Mouse (Mus musculus) G1E-ER4 (cell line): Measurements from ENCODE around the gene Slc44a4. TPM values are rescaled to one million over a fixed set of nuclear protein-coding genes. Genes with fewer than 3 reads are reported as not detected.

Experiments
- GATA1 ChIP-seq: IDR thresholded peaks from one replicate; pipeline ENCODE4 v1.8.0; 2012; ENCODE audit warnings: low read length, inconsistent platforms
- polyA plus RNA-seq: library from polyadenylated mRNA; stranded (reverse); fragments of >175 nt; gene quantifications from 2 replicates; pipeline ENCODE4 v1.2.3, GENCODE M21; 2012

Slc44a4 gene
- polyA plus RNA-seq, 1 experiment = not detected

DNA sequence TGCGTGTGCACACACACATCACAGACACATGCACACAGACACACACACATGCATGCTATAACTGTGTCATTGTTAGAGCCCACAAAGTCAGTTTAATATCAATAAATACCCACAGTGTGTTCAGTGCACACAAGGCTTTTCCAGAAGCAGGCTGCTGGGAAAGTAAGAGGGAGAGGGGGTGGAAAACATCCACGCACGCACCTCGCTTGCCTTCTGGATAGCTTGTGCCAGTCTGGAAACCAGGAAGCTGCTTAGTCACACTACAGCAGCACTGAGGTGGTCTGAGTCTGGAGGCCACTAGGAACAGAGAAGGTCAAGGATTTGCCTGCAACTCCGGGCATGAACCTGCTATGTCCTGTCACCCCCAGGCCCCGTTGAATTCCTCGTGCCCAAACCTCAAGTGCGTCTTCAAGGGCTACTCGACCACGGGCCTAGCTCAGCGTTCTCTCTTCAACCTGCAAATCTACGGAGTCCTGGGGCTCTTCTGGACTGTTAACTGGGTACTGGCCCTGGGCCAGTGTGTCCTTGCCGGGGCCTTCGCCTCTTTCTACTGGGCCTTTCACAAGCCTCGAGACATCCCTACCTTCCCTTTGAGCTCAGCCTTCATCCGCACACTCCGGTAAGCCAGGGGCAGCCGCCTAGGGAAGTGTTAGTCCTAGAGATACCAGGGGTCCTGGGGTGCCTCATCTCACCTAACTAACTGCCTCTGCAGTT, 13.2 kb downstream of the Slc44a4 start:
- no peak for TF ChIP-seq GATA1

DNA sequence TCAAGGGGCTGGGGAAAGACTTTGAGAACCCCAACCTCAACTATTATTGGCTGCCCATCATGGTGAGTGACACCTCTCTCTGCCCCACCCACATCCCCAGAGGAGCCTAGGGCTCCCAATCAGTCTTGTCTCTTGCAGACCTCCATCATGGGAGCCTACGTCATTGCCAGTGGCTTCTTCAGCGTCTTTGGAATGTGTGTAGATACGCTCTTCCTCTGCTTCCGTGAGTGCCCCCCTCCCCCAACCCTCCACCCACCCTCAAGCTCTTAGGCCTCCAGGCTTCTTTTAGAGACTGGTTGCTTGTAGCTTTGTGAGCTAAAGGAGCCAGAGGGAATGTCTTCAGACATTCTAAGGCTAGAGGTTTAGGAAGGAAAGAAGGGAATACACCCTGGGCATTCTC, 14.6 kb downstream of the Slc44a4 start:
- TF ChIP-seq GATA1 = no peak

DNA sequence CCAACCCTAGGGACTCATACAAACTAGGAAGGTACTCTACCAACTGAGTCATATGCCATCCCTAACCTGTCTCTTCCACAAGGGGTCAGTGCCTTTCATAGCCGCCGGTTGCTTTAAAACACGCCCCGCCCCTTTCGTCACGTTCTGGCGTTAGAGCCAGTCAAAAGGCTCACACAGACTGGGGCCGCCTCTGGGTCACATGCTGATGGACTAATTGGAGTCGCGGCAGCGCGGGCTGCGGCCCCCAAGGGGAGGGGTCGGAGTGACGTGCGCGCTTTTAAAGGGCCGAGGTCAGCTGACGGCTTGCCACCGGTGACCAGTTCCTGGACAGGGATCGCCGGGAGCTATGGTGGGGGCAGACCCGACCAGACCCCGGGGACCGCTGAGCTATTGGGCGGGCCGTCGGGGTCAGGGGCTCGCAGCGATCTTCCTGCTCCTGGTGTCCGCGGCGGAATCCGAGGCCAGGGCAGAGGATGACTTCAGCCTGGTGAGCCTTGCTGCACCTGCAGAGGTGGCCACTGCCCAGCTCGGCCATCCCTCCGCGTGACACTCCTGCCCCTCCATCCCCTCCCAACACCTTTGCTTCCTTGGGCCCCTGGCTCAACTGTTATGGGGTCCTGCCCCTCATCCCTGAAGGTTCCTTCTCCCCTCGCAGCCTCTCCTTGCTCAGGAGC, 16.9 kb downstream of the Slc44a4 start, which contains the start of gene Neu1:
Gene Neu1 (plus strand): TSS at position 193 of the 674 bp plus-strand sequence.
- TF ChIP-seq GATA1 = no peak

DNA sequence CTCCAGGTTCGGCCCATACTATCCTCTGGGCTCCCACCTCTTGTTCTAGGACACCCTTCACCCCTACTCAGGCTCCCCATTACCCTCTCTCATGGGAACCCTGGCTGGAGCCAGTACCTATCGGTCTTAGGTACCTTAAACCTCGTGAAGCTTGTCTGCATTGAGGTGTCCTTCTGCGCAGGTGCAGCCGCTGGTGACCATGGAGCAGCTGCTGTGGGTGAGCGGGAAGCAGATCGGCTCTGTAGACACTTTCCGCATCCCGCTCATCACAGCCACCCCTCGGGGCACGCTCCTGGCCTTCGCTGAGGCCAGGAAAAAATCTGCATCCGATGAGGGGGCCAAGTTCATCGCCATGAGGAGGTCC, 17.5 kb downstream of the Slc44a4 start:
- TF ChIP-seq GATA1 = no peak

DNA sequence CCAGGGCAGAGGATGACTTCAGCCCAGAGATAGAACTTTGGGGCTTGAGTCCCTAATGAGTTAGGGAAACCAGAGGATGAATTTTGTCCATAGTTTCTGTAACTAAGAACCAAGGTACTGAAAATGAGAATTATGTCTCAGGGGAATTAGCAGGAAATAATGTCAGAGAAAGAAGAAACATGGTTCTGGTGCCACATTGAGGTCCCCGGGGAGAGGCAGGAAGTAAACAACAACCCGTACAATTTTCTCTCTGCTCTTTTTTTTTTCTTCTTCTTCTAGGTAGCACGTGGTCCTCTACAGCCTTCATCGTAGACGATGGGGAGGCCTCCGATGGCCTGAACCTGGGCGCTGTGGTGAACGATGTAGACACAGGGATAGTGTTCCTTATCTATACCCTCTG, 18.0 kb downstream of the Slc44a4 start:
- TF ChIP-seq GATA1 = no peak

DNA sequence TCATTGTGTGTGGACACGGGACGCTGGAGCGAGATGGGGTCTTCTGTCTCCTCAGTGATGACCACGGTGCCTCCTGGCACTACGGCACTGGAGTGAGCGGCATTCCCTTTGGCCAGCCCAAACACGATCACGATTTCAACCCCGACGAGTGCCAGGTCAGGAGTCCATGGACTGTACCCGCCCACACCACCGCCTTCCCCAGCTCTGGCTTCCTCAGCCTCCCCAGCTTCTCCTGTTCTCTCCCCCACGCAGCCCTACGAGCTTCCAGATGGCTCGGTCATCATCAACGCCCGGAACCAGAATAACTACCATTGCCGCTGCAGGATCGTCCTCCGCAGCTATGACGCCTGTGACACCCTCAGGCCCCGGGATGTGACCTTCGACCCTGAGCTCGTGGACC, 19.8 kb downstream of the Slc44a4 start:
- no peak for TF ChIP-seq GATA1

DNA sequence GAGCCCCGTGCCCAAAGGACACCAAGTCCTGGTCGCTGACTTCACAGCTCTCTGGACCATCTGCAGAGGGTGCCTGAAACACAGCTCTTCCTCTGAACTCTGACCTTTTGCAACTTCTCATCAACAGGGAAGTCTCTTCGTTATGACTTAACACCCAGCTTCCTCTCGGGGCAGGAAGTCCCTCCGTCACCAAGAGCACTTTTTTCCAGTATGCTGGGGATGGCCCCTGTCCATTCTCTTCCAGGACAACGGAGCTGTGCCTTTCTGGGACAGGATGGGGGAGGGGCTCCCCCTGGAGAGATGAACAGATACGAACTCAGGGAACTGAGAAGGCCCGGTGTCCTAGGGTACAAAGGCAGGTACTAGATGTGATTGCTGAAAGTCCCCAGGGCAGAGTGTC, 20.6 kb downstream of the Slc44a4 start:
- no peak for TF ChIP-seq GATA1

DNA sequence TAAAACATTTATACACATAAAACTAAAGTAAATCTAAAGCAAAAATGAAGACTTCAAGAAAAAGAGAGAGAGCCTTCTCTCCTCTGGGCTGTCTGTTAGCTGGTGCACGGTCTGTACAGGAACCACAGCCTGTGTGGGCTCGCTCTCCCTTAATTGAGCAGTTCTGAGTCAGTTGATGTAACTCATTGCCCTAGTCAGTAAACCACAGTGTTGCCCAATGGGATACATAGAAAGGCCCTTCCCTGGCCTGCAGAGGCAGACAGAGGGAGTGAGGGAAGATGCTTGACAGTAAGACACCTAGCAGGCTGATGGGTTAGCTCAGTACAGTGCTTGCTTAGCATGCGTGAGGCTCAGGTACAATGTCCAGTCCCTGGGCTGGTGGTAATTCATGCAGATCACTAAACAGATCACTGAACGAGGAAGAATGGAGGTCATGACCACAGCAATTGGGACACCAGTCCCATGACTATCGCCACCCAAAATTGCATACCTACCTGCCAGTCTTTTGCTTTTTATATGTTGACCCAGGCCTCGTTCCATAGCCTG, 23.8 kb downstream of the Slc44a4 start:
- no peak for TF ChIP-seq GATA1

DNA sequence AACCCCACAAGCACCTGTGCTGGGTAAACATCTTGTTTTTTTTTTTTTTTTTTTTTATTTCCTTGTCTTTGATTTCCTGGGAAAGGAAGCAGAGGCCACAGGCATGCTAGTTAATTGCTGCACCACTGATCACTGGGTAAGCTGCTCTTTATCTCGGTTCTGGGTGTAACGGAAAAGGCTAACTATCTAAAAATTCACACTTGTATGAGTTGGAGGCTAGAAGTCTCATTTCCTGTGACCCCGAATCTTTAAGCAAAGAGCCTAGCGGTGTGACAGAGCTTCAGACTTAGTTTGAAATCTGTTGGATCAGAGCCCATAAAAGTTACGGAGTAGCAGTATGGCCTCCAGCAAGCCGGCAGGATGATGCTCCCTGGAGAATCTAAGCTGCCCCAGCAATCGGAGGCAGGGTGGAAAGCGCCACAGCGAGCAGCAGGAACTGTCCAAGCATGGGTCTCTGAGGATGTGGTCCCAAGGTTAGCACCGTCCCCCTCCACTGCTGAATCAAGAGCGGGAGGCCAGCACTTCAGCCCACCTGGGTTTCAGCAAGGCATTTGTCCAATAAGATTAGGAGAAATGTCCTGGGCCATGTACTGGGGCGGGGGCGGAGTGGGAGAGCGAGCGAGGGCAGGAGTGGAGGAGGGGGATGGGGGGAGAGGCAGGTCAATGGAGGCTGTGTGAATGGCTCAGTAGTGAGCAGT, 27.2 kb downstream of the Slc44a4 start:
- no peak for TF ChIP-seq GATA1

DNA sequence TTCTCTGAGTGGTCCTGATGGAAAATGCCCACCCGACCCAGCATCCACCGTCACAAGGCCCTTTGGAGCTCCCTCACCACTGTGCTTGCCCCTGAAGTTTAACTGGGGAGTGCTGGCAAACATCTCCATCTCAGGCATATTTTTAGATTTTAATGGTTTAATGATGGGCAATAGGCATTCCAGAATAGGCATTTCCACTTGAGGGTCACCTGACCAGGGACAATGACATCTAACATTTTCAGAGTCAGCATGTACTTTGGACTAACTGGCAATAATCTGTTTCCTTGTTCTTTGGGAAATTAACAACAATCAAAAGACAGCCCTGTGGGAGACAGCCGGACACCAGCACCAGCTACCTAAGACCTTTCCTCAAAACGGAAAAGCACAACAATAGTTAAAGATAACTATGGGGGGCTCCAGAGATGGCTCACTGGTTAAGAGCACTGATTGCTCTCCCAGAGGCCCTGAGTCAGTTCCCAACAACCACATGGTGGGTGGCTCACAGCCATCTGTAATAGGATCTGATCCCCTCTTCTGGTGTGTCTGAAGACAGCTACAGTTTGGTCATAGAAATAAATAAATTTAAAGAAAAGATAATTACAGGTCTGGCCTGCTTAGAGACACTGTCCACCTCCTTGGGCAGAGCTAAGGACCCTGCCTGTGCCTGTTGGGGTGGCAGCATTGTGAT, 29.0 kb downstream of the Slc44a4 start:
- TF ChIP-seq GATA1 = no peak

DNA sequence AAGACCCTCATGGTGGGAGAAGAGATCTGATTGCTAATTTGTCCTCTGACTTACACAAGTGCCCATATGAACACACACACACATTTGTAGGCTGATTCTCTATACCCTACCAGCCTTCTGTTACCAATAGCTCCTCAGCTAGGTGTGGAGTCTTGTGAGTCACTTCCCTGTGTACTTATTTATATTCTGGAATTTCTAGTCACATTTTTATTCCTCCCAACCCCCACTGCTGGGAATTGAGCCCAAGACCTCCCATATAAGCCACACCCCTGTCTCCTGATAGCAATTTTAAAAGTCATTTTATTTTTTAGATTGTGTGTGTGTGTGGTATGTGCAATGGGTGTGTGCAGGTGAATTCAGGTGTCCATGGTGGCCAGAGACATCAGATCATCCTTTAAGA, 30.1 kb downstream of the Slc44a4 start:
- TF ChIP-seq GATA1 = no peak

DNA sequence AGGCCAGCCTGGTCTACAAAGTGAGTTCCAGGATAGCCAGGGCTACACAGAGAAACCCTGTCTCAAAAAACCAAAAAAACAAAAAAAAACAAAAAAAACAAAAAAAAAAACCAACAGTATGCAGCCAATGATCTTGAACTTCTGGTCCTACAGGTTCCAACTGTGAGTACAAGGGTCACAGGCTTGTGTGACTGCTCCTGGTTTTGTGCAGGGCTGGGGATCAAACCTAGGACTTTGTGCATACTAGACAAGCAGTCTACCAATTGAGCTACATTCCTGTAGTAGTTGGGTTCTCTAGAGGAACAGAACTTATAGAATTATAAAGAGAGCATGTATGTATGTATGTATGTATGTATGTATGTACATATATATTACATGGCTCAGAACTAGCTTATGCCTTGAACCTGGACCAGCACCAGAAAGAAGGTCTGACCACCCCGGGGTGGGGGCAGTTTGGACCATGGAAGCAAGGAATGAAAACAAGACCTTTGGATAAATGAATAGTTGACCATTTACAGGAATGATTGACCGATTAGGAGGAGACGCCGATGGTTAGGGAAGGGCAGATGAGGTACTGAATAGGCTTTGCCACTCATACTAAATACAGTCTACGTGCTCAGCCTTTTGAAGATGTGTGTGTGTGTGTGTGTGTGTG, 32.3 kb downstream of the Slc44a4 start:
- no peak for TF ChIP-seq GATA1

DNA sequence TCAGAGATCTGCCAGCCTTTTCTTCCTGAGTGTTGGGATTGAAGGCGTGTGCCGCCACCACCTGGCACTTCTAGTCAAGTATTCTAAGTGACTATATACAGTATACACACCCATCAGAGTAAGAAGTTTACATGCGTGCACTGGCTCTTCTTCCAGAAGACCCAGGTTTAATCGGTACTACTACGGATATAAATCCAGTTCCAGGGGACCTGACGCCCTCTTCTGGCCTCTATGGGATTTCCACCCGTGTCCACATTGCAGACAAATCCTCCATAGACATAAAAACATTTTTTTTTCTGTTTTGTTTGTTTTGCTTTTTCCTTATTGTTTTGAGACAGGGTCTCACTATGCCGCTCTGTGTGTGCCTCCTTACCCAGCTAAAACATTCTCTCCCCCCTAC, 33.3 kb downstream of the Slc44a4 start:
- TF ChIP-seq GATA1 = no peak

DNA sequence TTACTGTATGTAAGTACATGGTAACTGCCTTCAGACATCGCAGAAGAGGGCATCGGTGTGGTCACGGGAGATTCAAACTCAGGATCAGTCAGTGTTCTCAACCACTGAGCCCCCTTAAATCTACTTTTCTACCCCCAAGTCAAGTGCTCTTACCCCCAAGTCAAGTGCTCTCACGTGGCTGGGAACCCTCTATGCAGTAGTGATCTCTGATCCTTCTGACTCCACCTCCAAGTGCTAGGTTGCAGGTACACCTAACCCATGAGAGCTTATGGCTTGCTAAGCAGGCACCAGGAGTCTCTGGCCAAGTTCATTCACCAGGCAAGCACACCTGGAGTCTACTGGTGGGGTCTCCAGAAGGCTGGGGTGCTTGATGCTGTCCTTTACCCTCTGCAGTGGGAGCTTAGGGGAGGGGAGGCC, 35.3 kb downstream of the Slc44a4 start:
- no peak for TF ChIP-seq GATA1
